Mouse (Mus musculus): ENCODE results near the gene Gsdme. TPM values are rescaled to one million over a fixed set of nuclear protein-coding genes. Genes with fewer than 3 reads are reported as not detected.

Gene Gsdme
- polyA plus RNA-seq, 2 experiments: 4.7 to 34.3 TPM

- no peaks in the 10 kb centered on the region for H3K4me1 ChIP-seq (ENCODE audit: control insufficient read depth, insufficient read depth, low read length)
- no peak overlapping the region for H3K4me3 ChIP-seq (replicated peaks; ENCODE audit: low read length)
- H3K9me3 ChIP-seq (ENCODE audit: control insufficient read depth, low read length): no peaks in the 10 kb centered on the region
- TF ChIP-seq POLR2A (IDR thresholded peaks at IDR 0.05; ENCODE audit: borderline replicate concordance, extremely low read depth, insufficient read depth, insufficient read length): no peak
- peaks cover 29% of the 10 kb centered on the region for H3K36me3 ChIP-seq (ENCODE audit: control insufficient read depth, insufficient read depth, low read length)
- ATAC-seq (ENCODE audit: low FRiP score, low read depth) (no peak), DNase-seq (ENCODE audit: low spot score) (no peak)
- no peak overlapping the region for H3K9ac ChIP-seq (ENCODE audit: low read depth, low read length, severe bottlenecking)
- 78% methylated on average over 4 of the region's 4 CpGs for WGBS
- no peaks in the 10 kb centered on the region for H3K27me3 ChIP-seq (ENCODE audit: control insufficient read depth, insufficient read depth, low read length)
- H3K4me2 ChIP-seq (replicated peaks; ENCODE audit: low read depth, low read length, severe bottlenecking): no peak overlapping the region
- no peak overlapping the region for H3K27ac ChIP-seq (replicated peaks; ENCODE audit: low read depth, low read length)
Observed at GRCm38 (mm10) chr6:50180189-50180588, 83.5 kb downstream of the Gsdme start.

- no peak overlapping the region for H3K27ac ChIP-seq (replicated peaks; ENCODE audit: low read depth, low read length)
- H3K9ac ChIP-seq (ENCODE audit: low read depth, low read length, severe bottlenecking): no peak overlapping the region
- 79% methylated on average over 1 of the region's 1 CpGs for WGBS
- no peaks in the 10 kb centered on the region for H3K4me1 ChIP-seq (ENCODE audit: control insufficient read depth, insufficient read depth, low read length)
- H3K27me3 ChIP-seq (ENCODE audit: control insufficient read depth, insufficient read depth, low read length): no peaks in the 10 kb centered on the region
- no peak overlapping the region for H3K4me2 ChIP-seq (replicated peaks; ENCODE audit: low read depth, low read length, severe bottlenecking)
- DNase-seq (ENCODE audit: low spot score) (no peak), ATAC-seq (ENCODE audit: low FRiP score, low read depth) (no peak)
- no peak for TF ChIP-seq POLR2A (IDR thresholded peaks at IDR 0.05; ENCODE audit: borderline replicate concordance, extremely low read depth, insufficient read depth, insufficient read length)
- H3K4me3 ChIP-seq (replicated peaks; ENCODE audit: low read length): no peak overlapping the region
- peaks cover 2% of the 10 kb centered on the region; the same call in 1 of the 2 replicates for H3K36me3 ChIP-seq (ENCODE audit: control insufficient read depth, insufficient read depth, low read length)
- peaks cover 8% of the 10 kb centered on the region; the same call in 1 of the 2 replicates for H3K9me3 ChIP-seq (ENCODE audit: control insufficient read depth, low read length)
Observed at GRCm38 (mm10) chr6:50175736-50176135, 87.9 kb downstream of the Gsdme start.

- Histone ChIP-seq H3K4me2 (replicated peaks; ENCODE audit: low read depth, low read length, severe bottlenecking) (no peak overlapping the region), H3K4me1 (ENCODE audit: control insufficient read depth, insufficient read depth, low read length) (no peaks in the 10 kb centered on the region), H3K27ac (replicated peaks; ENCODE audit: low read depth, low read length) (no peak overlapping the region), H3K27me3 (ENCODE audit: control insufficient read depth, insufficient read depth, low read length) (no peaks in the 10 kb centered on the region), H3K9ac (ENCODE audit: low read depth, low read length, severe bottlenecking) (no peak overlapping the region), H3K9me3 (ENCODE audit: control insufficient read depth, low read length) (peaks cover 8% of the 10 kb centered on the region; the same call in 1 of the 2 replicates), H3K36me3 (ENCODE audit: control insufficient read depth, insufficient read depth, low read length) (peaks cover 7% of the 10 kb centered on the region), H3K4me3 (replicated peaks; ENCODE audit: low read length) (no peak overlapping the region)
- TF ChIP-seq POLR2A (IDR thresholded peaks at IDR 0.05; ENCODE audit: borderline replicate concordance, extremely low read depth, insufficient read depth, insufficient read length): no peak
- no peak for ATAC-seq (ENCODE audit: low FRiP score, low read depth)
- no peak for DNase-seq (ENCODE audit: low spot score)
Observed at GRCm38 (mm10) chr6:50169771-50170170, 93.9 kb downstream of the Gsdme start.

GRCm38 (mm10) chr6:50168821-50169220, 94.8 kb downstream of the Gsdme start:
- H3K27me3 ChIP-seq (ENCODE audit: control insufficient read depth, insufficient read depth, low read length): no peaks in the 10 kb centered on the region
- no peak overlapping the region for H3K9ac ChIP-seq (ENCODE audit: low read depth, low read length, severe bottlenecking)
- peaks cover 7% of the 10 kb centered on the region for H3K36me3 ChIP-seq (ENCODE audit: control insufficient read depth, insufficient read depth, low read length)
- no peaks in the 10 kb centered on the region for H3K4me1 ChIP-seq (ENCODE audit: control insufficient read depth, insufficient read depth, low read length)
- peaks cover 8% of the 10 kb centered on the region; the same call in 1 of the 2 replicates for H3K9me3 ChIP-seq (ENCODE audit: control insufficient read depth, low read length)
- 85% methylated on average over 4 of the region's 4 CpGs for WGBS
- no peak overlapping the region for H3K4me2 ChIP-seq (replicated peaks; ENCODE audit: low read depth, low read length, severe bottlenecking)
- no peak overlapping the region for H3K27ac ChIP-seq (replicated peaks; ENCODE audit: low read depth, low read length)
- H3K4me3 ChIP-seq (replicated peaks; ENCODE audit: low read length): no peak overlapping the region
- no peak for TF ChIP-seq POLR2A (IDR thresholded peaks at IDR 0.05; ENCODE audit: borderline replicate concordance, extremely low read depth, insufficient read depth, insufficient read length)
- DNase-seq (ENCODE audit: low spot score): no peak
- ATAC-seq (ENCODE audit: low FRiP score, low read depth): no peak

- Histone ChIP-seq H3K36me3 (ENCODE audit: control insufficient read depth, insufficient read depth, low read length) (peaks cover 17% of the 10 kb centered on the region), H3K4me3 (replicated peaks; ENCODE audit: low read length) (no peak overlapping the region), H3K4me2 (replicated peaks; ENCODE audit: low read depth, low read length, severe bottlenecking) (no peak overlapping the region), H3K27me3 (ENCODE audit: control insufficient read depth, insufficient read depth, low read length) (no peaks in the 10 kb centered on the region), H3K4me1 (ENCODE audit: control insufficient read depth, insufficient read depth, low read length) (no peaks in the 10 kb centered on the region), H3K27ac (replicated peaks; ENCODE audit: low read depth, low read length) (no peak overlapping the region), H3K9ac (ENCODE audit: low read depth, low read length, severe bottlenecking) (no peak overlapping the region), H3K9me3 (ENCODE audit: control insufficient read depth, low read length) (no peaks in the 10 kb centered on the region)
- DNase-seq (ENCODE audit: low spot score) (no peak), ATAC-seq (ENCODE audit: low FRiP score, low read depth) (no peak)
- 79% methylated on average over 3 of the region's 3 CpGs for WGBS
- TF ChIP-seq POLR2A (IDR thresholded peaks at IDR 0.05; ENCODE audit: borderline replicate concordance, extremely low read depth, insufficient read depth, insufficient read length): no peak
Observed at GRCm38 (mm10) chr6:50163013-50163412, 100.6 kb downstream of the Gsdme start.

- ATAC-seq (ENCODE audit: low FRiP score, low read depth): no peak
- WGBS: 89% methylated on average over 6 of the region's 6 CpGs
- DNase-seq (ENCODE audit: low spot score): no peak
- no peak overlapping the region for H3K27ac ChIP-seq (replicated peaks; ENCODE audit: low read depth, low read length)
- H3K4me3 ChIP-seq (replicated peaks; ENCODE audit: low read length): no peak overlapping the region
- H3K27me3 ChIP-seq (ENCODE audit: control insufficient read depth, insufficient read depth, low read length): no peaks in the 10 kb centered on the region
- no peak overlapping the region for H3K9ac ChIP-seq (ENCODE audit: low read depth, low read length, severe bottlenecking)
- H3K4me2 ChIP-seq (replicated peaks; ENCODE audit: low read depth, low read length, severe bottlenecking): no peak overlapping the region
- no peaks in the 10 kb centered on the region for H3K9me3 ChIP-seq (ENCODE audit: control insufficient read depth, low read length)
- no peaks in the 10 kb centered on the region for H3K4me1 ChIP-seq (ENCODE audit: control insufficient read depth, insufficient read depth, low read length)
- no peak for TF ChIP-seq POLR2A (IDR thresholded peaks at IDR 0.05; ENCODE audit: borderline replicate concordance, extremely low read depth, insufficient read depth, insufficient read length)
- peaks cover 13% of the 10 kb centered on the region; the same call in 1 of the 2 replicates for H3K36me3 ChIP-seq (ENCODE audit: control insufficient read depth, insufficient read depth, low read length)
Observed at GRCm38 (mm10) chr6:50159842-50160241, 103.8 kb downstream of the Gsdme start.
